Mouse (Mus musculus) embryonic stem cell, embryonic (primary cell): Measurements from ENCODE around the gene Pip5kl1.

Source experiments
- CTCF ChIA-PET, 4 experiments: fragments of 300-600 bp in 2 of 4; fragments of 350-600 bp in 2 of 4; sonication (Branson Sonifier 250); formaldehyde crosslinking; loops; one replicate each; lab custom pipeline; 2022; ENCODE audit warnings: inconsistent platforms in 2 of 4; lab: Charles Lee
- POLR2A ChIA-PET, 4 experiments: fragments of 300-600 bp in 2 of 4; fragments of 350-600 bp in 2 of 4; sonication (Branson Sonifier 250); formaldehyde crosslinking; loops; one replicate each; lab custom pipeline; 2022; ENCODE audit warnings: antibody characterized with exemption in 4 of 4, inconsistent platforms in 1 of 4; lab: Charles Lee

The Pip5kl1 gene

GRCm38 (mm10) chr2:32574497-32574896 is at the start of gene Pip5kl1:
Gene Pip5kl1, plus strand, starts transcription at chr2:32574797.
- POLR2A ChIA-PET: interaction anchor here (0.6 to 2.1 kb wide), 17 partner anchors 8 to 405 kb away, joined by 3 to 10 read pairs (median 3); partner anchors contain the start of genes St6galnac4 (in 2 of the 4) and Eng (in 1 of the 4)
- CTCF ChIA-PET: interaction anchor here (0.6 to 2.6 kb wide), 57 partner anchors 8 to 440 kb away, joined by 3 to 27 read pairs (median 4); partner anchors contain the start of genes Eng (in 1 of the 4), St6galnac4 (in 1 of the 4) and Tor2a (in 1 of the 4)

- CTCF ChIA-PET: interaction anchor here in 1 of 4 experiments (1.2 kb wide), 1 partner anchor 57 kb away, joined by 3 read pairs; no protein-coding TSS in a partner anchor
- POLR2A ChIA-PET: interaction anchor here in 3 of 4 experiments (0.7 to 3.8 kb wide), 11 partner anchors 8 to 238 kb away, joined by 3 to 37 read pairs (median 3); partner anchors contain the start of genes Fam102a (in 2 of the 3), Swi5 (in 2 of the 3) and Dpm2 (in 1 of the 3)
Measured at GRCm38 (mm10) chr2:32525816-32526215, 48.8 kb upstream of the Pip5kl1 start.

GRCm38 (mm10) chr2:32527468-32527966 is 47.1 kb upstream of the Pip5kl1 start:
- ChIA-PET CTCF (no interaction called here), POLR2A (interaction anchor here (0.5 to 1.3 kb wide), 5 partner anchors 8 to 122 kb away, joined by 3 to 4 read pairs (median 3); no protein-coding TSS in a partner anchor)

GRCm38 (mm10) chr2:32528326-32528725 is 46.3 kb upstream of the Pip5kl1 start:
- ChIA-PET CTCF (interaction anchor here in 2 of 4 experiments (0.5 to 1.2 kb wide), 2 partner anchors 41 to 45 kb away, joined by 4 to 5 read pairs; no protein-coding TSS in a partner anchor), POLR2A (interaction anchor here in 3 of 4 experiments (0.6 to 1.3 kb wide), 7 partner anchors 8 to 187 kb away, joined by 3 to 5 read pairs (median 3); partner anchors contain the start of gene Dpm2 (in 1 of the 3))

GRCm38 (mm10) chr2:32530479-32530878 is 44.1 kb upstream of the Pip5kl1 start:
- POLR2A ChIA-PET: no interaction called here
- CTCF ChIA-PET: no interaction called here

DNA sequence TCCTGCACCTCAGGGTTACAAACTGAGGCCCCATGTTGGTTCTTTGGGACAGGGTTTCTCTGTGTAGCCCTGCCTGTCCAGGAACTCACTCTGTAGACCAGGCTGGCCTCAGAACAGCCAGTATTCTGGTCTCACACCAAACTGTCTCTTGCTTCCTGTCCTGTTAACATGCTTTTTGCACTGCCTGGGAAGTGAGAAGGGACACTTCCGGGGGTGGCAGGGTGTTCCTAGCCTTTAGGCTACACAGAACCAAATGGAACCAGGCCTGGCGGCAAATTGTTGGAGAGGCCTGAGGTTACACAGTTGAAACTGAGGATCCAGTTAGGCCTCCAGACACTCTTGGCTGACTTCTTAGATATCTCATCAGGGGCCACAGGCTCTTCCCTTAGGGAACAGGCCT is 41.4 kb upstream of the Pip5kl1 start:
- POLR2A ChIA-PET: interaction anchor here in 2 of 4 experiments (0.6 to 4.4 kb wide), 10 partner anchors 8 to 102 kb away, joined by 3 to 37 read pairs (median 4); partner anchors contain the start of gene Dpm2 (in 1 of the 2)
- CTCF ChIA-PET: interaction anchor here in 1 of 4 experiments (0.6 kb wide), 1 partner anchor 70 kb away, joined by 3 read pairs; no protein-coding TSS in a partner anchor

- ChIA-PET CTCF (interaction anchor here in 1 of 4 experiments (0.6 to 3.9 kb wide), 3 partner anchors 45 to 140 kb away, joined by 4 to 18 read pairs (median 6); no protein-coding TSS in a partner anchor), POLR2A (interaction anchor here in 3 of 4 experiments (0.6 to 4.4 kb wide), 29 partner anchors 8 to 427 kb away, joined by 3 to 37 read pairs (median 4); partner anchors contain the start of genes Dpm2 (in 1 of the 3), Lrsam1 (in 1 of the 3) and Rpl12 (in 1 of the 3))
Measured at GRCm38 (mm10) chr2:32534061-32534732, 40.4 kb upstream of the Pip5kl1 start.

GRCm38 (mm10) chr2:32534733-32535471 is 39.7 kb upstream of the Pip5kl1 start, which contains the start of gene Fam102a:
Gene Fam102a, plus strand, starts transcription at chr2:32535332.
- CTCF ChIA-PET: interaction anchor here in 2 of 4 experiments (0.5 to 3.9 kb wide), 5 partner anchors 31 to 374 kb away, joined by 3 to 18 read pairs (median 4); no protein-coding TSS in a partner anchor
- POLR2A ChIA-PET: interaction anchor here in 3 of 4 experiments (0.6 to 4.4 kb wide), 34 partner anchors 9 to 426 kb away, joined by 3 to 37 read pairs (median 4); partner anchors contain the start of genes Dpm2 (in 2 of the 3), Lrsam1 (in 1 of the 3), Rpl12 (in 1 of the 3) and Slc25a25 (in 1 of the 3)

DNA sequence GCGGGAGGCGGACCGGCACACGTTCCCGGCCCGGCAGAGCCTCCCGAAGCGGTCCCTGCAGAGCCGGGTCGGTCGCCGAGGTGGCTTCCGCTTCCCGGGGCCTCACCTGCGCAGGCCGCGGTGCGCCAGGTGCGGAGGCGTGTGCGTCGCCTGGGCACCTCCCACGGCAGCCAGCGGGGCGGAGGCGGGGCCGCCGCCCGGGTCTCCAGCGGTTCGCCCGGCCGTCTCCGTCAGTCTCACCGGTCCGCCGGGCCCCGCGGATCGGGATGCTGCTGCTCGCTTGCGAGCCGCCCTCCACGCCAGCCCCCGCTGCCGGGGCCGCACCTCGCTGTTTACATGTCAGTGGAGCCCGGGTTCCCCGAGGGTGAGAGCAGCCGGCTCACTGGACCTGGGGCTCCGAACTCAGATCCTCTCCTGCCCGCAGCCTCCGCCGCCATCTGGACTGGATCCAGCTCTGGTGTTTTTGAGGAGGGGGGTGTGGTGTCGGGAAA is 39.1 kb upstream of the Pip5kl1 start:
- CTCF ChIA-PET: interaction anchor here in 2 of 4 experiments (0.5 to 3.9 kb wide), 4 partner anchors 31 to 375 kb away, joined by 3 to 18 read pairs (median 4); no protein-coding TSS in a partner anchor
- POLR2A ChIA-PET: interaction anchor here in 3 of 4 experiments (0.6 to 4.4 kb wide), 43 partner anchors 8 to 426 kb away, joined by 3 to 37 read pairs (median 4); partner anchors contain the start of genes Dpm2 (in 3 of the 3), 9430097D07Rik (in 1 of the 3), Lrsam1 (in 1 of the 3) and Pip5kl1 (in 1 of the 3)

DNA sequence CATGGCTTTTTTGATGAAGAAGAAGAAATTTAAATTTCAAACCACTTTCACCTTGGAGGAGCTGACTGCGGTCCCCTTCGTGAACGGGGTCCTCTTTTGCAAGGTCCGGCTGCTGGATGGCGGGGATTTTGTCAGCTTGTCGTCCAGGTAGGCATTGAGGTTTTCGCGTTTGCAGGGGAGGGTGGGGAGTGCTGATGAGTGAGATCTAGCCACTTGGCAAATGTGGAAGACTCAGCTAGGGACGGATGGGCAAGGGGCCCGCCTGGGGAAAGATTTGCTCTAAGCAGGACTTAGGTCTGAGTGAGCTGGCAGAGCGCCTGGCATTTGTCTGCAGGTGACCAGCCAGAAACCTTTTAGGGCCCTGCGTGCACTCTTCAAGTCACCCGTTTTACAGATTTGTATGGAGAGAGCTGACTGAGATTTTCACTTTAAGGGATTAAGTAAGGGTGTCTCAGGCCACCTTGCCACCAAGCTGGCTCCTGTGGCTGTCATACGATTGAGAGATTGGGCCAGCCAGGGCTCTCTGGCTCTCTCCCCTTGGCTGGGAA is 38.4 kb upstream of the Pip5kl1 start:
- POLR2A ChIA-PET: interaction anchor here (0.5 to 4.4 kb wide), 64 partner anchors 8 to 557 kb away, joined by 3 to 37 read pairs (median 4); partner anchors contain the start of genes Dpm2 (in 3 of the 4), St6galnac4 (in 2 of the 4), 9430097D07Rik (in 1 of the 4) and Pip5kl1 (in 1 of the 4)
- CTCF ChIA-PET: interaction anchor here (0.6 to 3.9 kb wide), 12 partner anchors 14 to 131 kb away, joined by 3 to 18 read pairs (median 4); no protein-coding TSS in a partner anchor

DNA sequence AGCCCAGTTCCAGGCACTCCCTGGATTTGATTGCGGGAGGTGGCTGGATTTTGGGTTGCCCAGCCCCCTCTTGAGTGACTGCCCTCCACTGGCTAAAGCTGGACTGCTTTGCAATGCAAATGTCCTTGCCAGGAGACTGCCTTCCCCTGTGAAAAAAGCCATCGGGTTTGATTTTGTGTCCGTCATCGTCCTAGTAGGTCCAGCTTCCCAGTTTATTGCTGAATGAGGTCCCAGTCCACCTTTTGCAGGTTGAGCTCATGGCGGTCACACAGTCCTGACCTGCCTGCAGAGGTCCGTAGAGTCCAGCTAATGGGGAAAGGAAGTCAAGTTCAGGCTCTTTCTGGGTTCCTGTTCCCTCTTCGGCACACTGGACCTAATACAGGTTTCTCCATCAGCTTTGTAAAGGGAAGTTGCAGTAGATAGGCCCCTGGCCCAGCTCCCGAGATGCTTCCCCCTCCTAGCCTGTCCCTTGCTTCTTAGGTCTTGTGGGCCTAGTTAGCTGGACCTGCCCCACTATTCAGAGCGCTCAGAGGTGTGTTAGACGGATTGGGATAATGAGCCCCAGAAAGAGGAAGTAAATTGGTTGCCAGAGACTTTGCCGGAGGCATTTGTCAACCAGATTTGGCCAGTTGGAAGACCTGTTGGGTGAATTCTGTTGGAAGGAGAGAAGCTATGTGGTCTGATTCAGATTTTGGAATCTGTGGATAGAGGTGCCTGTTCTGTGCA is 37.8 kb upstream of the Pip5kl1 start:
- CTCF ChIA-PET: interaction anchor here (0.6 to 3.9 kb wide), 15 partner anchors 13 to 300 kb away, joined by 3 to 18 read pairs (median 4); partner anchors contain the start of genes 9430097D07Rik (in 1 of the 4) and Pip5kl1 (in 1 of the 4)
- POLR2A ChIA-PET: interaction anchor here (0.5 to 4.4 kb wide), 71 partner anchors 8 to 466 kb away, joined by 3 to 37 read pairs (median 4); partner anchors contain the start of genes Dpm2 (in 3 of the 4), St6galnac4 (in 2 of the 4), 9430097D07Rik (in 1 of the 4) and Cdk9 (in 1 of the 4)

- ChIA-PET POLR2A (interaction anchor here (0.6 to 4.4 kb wide), 50 partner anchors 8 to 325 kb away, joined by 3 to 37 read pairs (median 4); partner anchors contain the start of genes Dpm2 (in 2 of the 4), Cdk9 (in 1 of the 4), Eng (in 1 of the 4) and St6galnac4 (in 1 of the 4)), CTCF (interaction anchor here (0.8 to 3.9 kb wide), 11 partner anchors 29 to 300 kb away, joined by 3 to 18 read pairs (median 4); partner anchors contain the start of genes 9430097D07Rik (in 1 of the 4) and Pip5kl1 (in 1 of the 4))
Measured at GRCm38 (mm10) chr2:32537360-32537905, 37.2 kb upstream of the Pip5kl1 start.

DNA sequence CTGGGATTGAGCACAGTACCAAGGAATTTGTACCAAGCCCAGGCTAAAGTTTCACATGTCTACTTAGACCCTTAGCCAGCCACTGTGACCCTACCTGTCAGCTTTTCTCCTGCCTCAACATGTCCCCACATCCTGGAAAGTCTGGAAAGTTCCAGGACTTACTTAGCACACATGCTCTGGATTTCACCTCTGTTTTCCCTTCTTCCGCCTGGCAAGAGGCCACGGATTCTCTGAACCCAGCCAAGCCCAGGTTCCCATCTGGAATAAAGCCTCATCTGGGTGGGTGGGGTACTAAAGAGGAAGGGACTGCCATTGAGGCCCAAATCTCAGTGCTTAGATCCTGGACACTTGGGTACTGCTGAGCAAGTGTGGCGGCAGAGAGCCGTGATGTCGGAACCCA is 36.7 kb upstream of the Pip5kl1 start:
- POLR2A ChIA-PET: interaction anchor here in 2 of 4 experiments (1.1 to 3.5 kb wide), 4 partner anchors 12 to 69 kb away, joined by 3 to 14 read pairs (median 7); no protein-coding TSS in a partner anchor
- CTCF ChIA-PET: interaction anchor here in 1 of 4 experiments (1.2 kb wide), 1 partner anchor 46 kb away, joined by 3 read pairs; no protein-coding TSS in a partner anchor

GRCm38 (mm10) chr2:32538461-32538860 is 36.1 kb upstream of the Pip5kl1 start:
- ChIA-PET POLR2A (interaction anchor here in 1 of 4 experiments (1.1 kb wide), 1 partner anchor 11 kb away, joined by 3 read pairs; no protein-coding TSS in a partner anchor), CTCF (interaction anchor here in 1 of 4 experiments (1.2 kb wide), 1 partner anchor 45 kb away, joined by 3 read pairs; no protein-coding TSS in a partner anchor)
